Mouse (Mus musculus) kidney, adult 2 months (tissue): ENCODE data around the gene Zfp277.

ENCODE experiments used
- CTCF ChIP-seq: fragments of 200-500 bp; conservative IDR thresholded peaks from 2 replicates; pipeline ENCODE4 v1.5.1; 2011; ENCODE audit warnings: low read depth, mild to moderate bottlenecking, control low read depth, low read length, moderate library complexity, mixed read lengths; ENCODE audit not compliant: insufficient read depth, insufficient read length
- POLR2A ChIP-seq: fragments of 200-500 bp; IDR thresholded peaks from one replicate; pipeline ENCODE4 v1.6.1; 2011; ENCODE audit warnings: low read depth, low read length, control low read depth

GRCm38 (mm10) chr12:40445648-40446449, at the start of gene Zfp277, which contains the start of gene Dock4:
- TF ChIP-seq POLR2A (peak; percentile 58), CTCF (no peak)
